Mouse (Mus musculus) heart, adult 2 months (tissue): Measurements from ENCODE around the gene Eps15.

Source experiments
- CTCF ChIP-seq: fragments of 200-600 bp; IDR thresholded peaks from 2 replicates; pipeline ENCODE4 v1.8.1; 2022; ENCODE audit warnings: antibody characterized with exemption, mild to moderate bottlenecking, moderate library complexity
- POLR2A ChIP-seq: fragments of 200-500 bp; IDR thresholded peaks from 2 replicates; pipeline ENCODE4 v1.6.1; 2011; ENCODE audit warnings: mild to moderate bottlenecking, low read depth, low read length, control low read depth; ENCODE audit not compliant: insufficient read depth

GRCm38 (mm10) chr4:109382457-109382856 is 102.4 kb downstream of the Eps15 start:
- TF ChIP-seq CTCF (no peak), POLR2A (no peak)
